In genomic region chr5:116444517-116444916, GRCm38 (mm10) we compare ENCODE assay signal across 9 mouse cellular contexts. TPM values are rescaled to one million over a fixed set of nuclear protein-coding genes. Genes with fewer than 3 reads are reported as not detected.
DNase-seq lines count a peak whose midpoint lies in the region; TF ChIP-seq lines count a peak whose summit lies in the region.
"Had no signal": no experiment of that assay in that cellular context is flagged by ENCODE, and none has a peak within 500 bp of the region (broad histone marks: within the 10 kb centered on the region; RNA-seq: fewer than 3 reads in every experiment).

No protein-coding gene starts in this region.

- DNase-seq in layer of hippocampus, adult 2 months (ENCODE audit: low spot score in 2 of 2), result peak in 1 of 2 experiments; percentile 55
- no peak for DNase-seq in layer of hippocampus, adult 9-10 months (ENCODE audit: low spot score)
- no peak for DNase-seq in testis, postnatal 14 days (ENCODE audit: low spot score)
- no peak for DNase-seq in MN1 (ENCODE audit: low spot score)
- DNase-seq in thymus, postnatal 36 days, result no peak
- DNase-seq: thymus, adult 2 months had no signal

- H3K4me3 ChIP-seq in layer of hippocampus, adult 2 months, result no peak overlapping the region
- no peak overlapping the region for H3K4me3 ChIP-seq in testis, adult 2 months (ENCODE audit: control insufficient read depth, low read depth, low read length)
- no peak overlapping the region for H3K4me3 ChIP-seq in cortical plate, adult 2 months (ENCODE audit: insufficient read depth, low read length)

- peaks cover 8% of the 10 kb centered on the region for H3K4me1 ChIP-seq in testis, adult 2 months (ENCODE audit: control insufficient read depth, insufficient read depth, low read length)
- H3K4me1 ChIP-seq in cortical plate, adult 2 months (ENCODE audit: control insufficient read depth, insufficient read depth, low read length), result peaks cover 8% of the 10 kb centered on the region

- H3K27ac ChIP-seq in layer of hippocampus, adult 2 months, result peak overlapping the region; percentile 92
- no peak overlapping the region for H3K27ac ChIP-seq in testis, adult 2 months (ENCODE audit: control insufficient read depth, insufficient read depth, low read depth, low read length)
- H3K27ac ChIP-seq in cortical plate, adult 2 months (ENCODE audit: insufficient read depth, low read length), result peak overlapping the region; percentile 78; the same call in 1 of the 2 replicates

- H3K27me3 ChIP-seq in testis, adult 2 months (ENCODE audit: control insufficient read depth, insufficient read depth, low read length), result no peaks in the 10 kb centered on the region; the same call in 1 of the 2 replicates

- H3K36me3 ChIP-seq in testis, adult 2 months (ENCODE audit: control insufficient read depth, insufficient read depth, low read length), result no peaks in the 10 kb centered on the region

- peak; percentile 77 for TF ChIP-seq CTCF in layer of hippocampus, adult 2 months (conservative IDR thresholded peaks at IDR 0.05)
- peak; percentile 6; the same call in 1 of the 2 replicates for TF ChIP-seq CTCF in testis, adult 2 months (IDR thresholded peaks at IDR 0.05; ENCODE audit: control insufficient read depth, insufficient read depth, insufficient replicate concordance, low read depth, low read length)
- TF ChIP-seq CTCF in cortical plate, adult 2 months (IDR thresholded peaks at IDR 0.05; ENCODE audit: extremely low read depth, insufficient read depth, low read length), result no peak

- no peak for TF ChIP-seq POLR2A in testis, adult 2 months (IDR thresholded peaks at IDR 0.05; ENCODE audit: control insufficient read depth, low read depth, low read length)
- TF ChIP-seq POLR2A in cortical plate, adult 2 months (IDR thresholded peaks at IDR 0.05; ENCODE audit: extremely low read depth, insufficient read depth, low read length), result no peak

RNA-seq across cellular contexts. Expression of gene Hspb8, which starts 21.9 kb away (rescaled TPM):
- 10 to 100 TPM; 11.8 to 12.5 TPM for total RNA-seq in layer of hippocampus, adult 2 months (2021)
- polyA plus RNA-seq in testis, adult 2 months (2012; rRNA removed), result 1.1 and 5.5 TPM in 2 replicates
- 17.4 and 18.6 TPM in 2 replicates for polyA plus RNA-seq in cortical plate, adult 2 months (2012; rRNA removed)
- total RNA-seq: common myeloid progenitor, adult 5-6 weeks had no signal
